Mouse (Mus musculus): ENCODE measurements around the gene Ermard. TPM values are rescaled to one million over a fixed set of nuclear protein-coding genes. Genes with fewer than 3 reads are reported as not detected.
"Not testable (repeated sequence)": the region's sequence is repeated elsewhere in the genome, so short reads cannot be mapped to it uniquely, and the experiment has no call there.

The Ermard gene
- polyA plus RNA-seq, 1 experiment from 2014 or later = 100.0 TPM

GRCm38 (mm10) chr17:15040455-15040854 lies 553 bp upstream of the Ermard start:
- H3K4me3 ChIP-seq; H3K36me3 ChIP-seq; H3K27me3 ChIP-seq (ENCODE audit: low read depth, poor library complexity, severe bottlenecking); DNase-seq (ENCODE audit: low spot score); H3K9me3 ChIP-seq (replicated peaks); H3K4me1 ChIP-seq; H3K27ac ChIP-seq: not testable (repeated sequence)
- no CpG with 5 or more reads among the region's 3 CpGs for WGBS

GRCm38 (mm10) chr17:15050338-15050737 lies 9.3 kb downstream of the Ermard start:
- WGBS = no CpG with 5 or more reads among the region's 1 CpGs
- not testable (repeated sequence) for H3K4me3 ChIP-seq; H3K27ac ChIP-seq; H3K36me3 ChIP-seq; H3K4me1 ChIP-seq; H3K27me3 ChIP-seq (ENCODE audit: low read depth, poor library complexity, severe bottlenecking); DNase-seq (ENCODE audit: low spot score); H3K9me3 ChIP-seq (replicated peaks)

- H3K27ac ChIP-seq; H3K4me1 ChIP-seq; H3K4me3 ChIP-seq; H3K27me3 ChIP-seq (ENCODE audit: low read depth, poor library complexity, severe bottlenecking); H3K9me3 ChIP-seq (replicated peaks); DNase-seq (ENCODE audit: low spot score): not testable (repeated sequence)
- 75% methylated on average over 1 of the region's 1 CpGs for WGBS
- H3K36me3 ChIP-seq = peaks cover 19% of the 10 kb centered on the region
Observed at GRCm38 (mm10) chr17:15052766-15053165, 11.8 kb downstream of the Ermard start.

GRCm38 (mm10) chr17:15053183-15053828 lies 12.3 kb downstream of the Ermard start:
- H3K27ac ChIP-seq; H3K4me1 ChIP-seq; H3K27me3 ChIP-seq (ENCODE audit: low read depth, poor library complexity, severe bottlenecking); H3K9me3 ChIP-seq (replicated peaks); H3K4me3 ChIP-seq; DNase-seq (ENCODE audit: low spot score): not testable (repeated sequence)
- WGBS = 93% methylated on average over 6 of the region's 8 CpGs
- H3K36me3 ChIP-seq = peaks cover 24% of the 10 kb centered on the region

- not testable (repeated sequence) for H3K4me1 ChIP-seq; DNase-seq (ENCODE audit: low spot score); H3K27me3 ChIP-seq (ENCODE audit: low read depth, poor library complexity, severe bottlenecking); H3K4me3 ChIP-seq; H3K9me3 ChIP-seq (replicated peaks); H3K27ac ChIP-seq
- peaks cover 29% of the 10 kb centered on the region for H3K36me3 ChIP-seq
- 93% methylated on average over 13 of the region's 13 CpGs for WGBS
Observed at GRCm38 (mm10) chr17:15053829-15054200, 12.8 kb downstream of the Ermard start.

GRCm38 (mm10) chr17:15055925-15056324 lies 14.9 kb downstream of the Ermard start:
- no peaks in the 10 kb centered on the region for H3K9me3 ChIP-seq (replicated peaks)
- H3K36me3 ChIP-seq = peaks cover 45% of the 10 kb centered on the region
- no peak overlapping the region for H3K27ac ChIP-seq
- DNase-seq (ENCODE audit: low spot score) = peak; percentile 18
- H3K4me3 ChIP-seq = no peak overlapping the region
- H3K27me3 ChIP-seq (ENCODE audit: low read depth, poor library complexity, severe bottlenecking) = no peaks in the 10 kb centered on the region
- WGBS = 90% methylated on average over 4 of the region's 4 CpGs
- H3K4me1 ChIP-seq = no peaks in the 10 kb centered on the region

- Histone ChIP-seq H3K27ac (no peak overlapping the region), H3K4me1 (no peaks in the 10 kb centered on the region), H3K9me3 (replicated peaks) (no peaks in the 10 kb centered on the region), H3K36me3 (peaks cover 66% of the 10 kb centered on the region), H3K4me3 (no peak overlapping the region), H3K27me3 (ENCODE audit: low read depth, poor library complexity, severe bottlenecking) (no peaks in the 10 kb centered on the region)
- DNase-seq (ENCODE audit: low spot score) = no peak
- 94% methylated on average over 5 of the region's 5 CpGs for whole genome bisulfite sequencing
Observed at GRCm38 (mm10) chr17:15058161-15058591, 17.2 kb downstream of the Ermard start.

- WGBS = 96% methylated on average over 14 of the region's 14 CpGs
- Histone ChIP-seq H3K4me3 (no peak overlapping the region), H3K27ac (no peak overlapping the region), H3K36me3 (peaks cover 69% of the 10 kb centered on the region), H3K4me1 (no peaks in the 10 kb centered on the region), H3K27me3 (ENCODE audit: low read depth, poor library complexity, severe bottlenecking) (no peaks in the 10 kb centered on the region), H3K9me3 (replicated peaks) (no peaks in the 10 kb centered on the region)
- DNase-seq (ENCODE audit: low spot score) = no peak
Observed at GRCm38 (mm10) chr17:15059646-15060045, 18.6 kb downstream of the Ermard start.

GRCm38 (mm10) chr17:15060356-15060755 lies 19.3 kb downstream of the Ermard start:
- Histone ChIP-seq H3K27ac (no peak overlapping the region), H3K4me3 (no peak overlapping the region), H3K9me3 (replicated peaks) (no peaks in the 10 kb centered on the region), H3K4me1 (no peaks in the 10 kb centered on the region), H3K36me3 (peaks cover 63% of the 10 kb centered on the region), H3K27me3 (ENCODE audit: low read depth, poor library complexity, severe bottlenecking) (no peaks in the 10 kb centered on the region)
- DNase-seq (ENCODE audit: low spot score) = no peak
- 90% methylated on average over 6 of the region's 6 CpGs for WGBS

- Histone ChIP-seq H3K36me3 (peaks cover 26% of the 10 kb centered on the region), H3K27me3 (ENCODE audit: low read depth, poor library complexity, severe bottlenecking) (no peaks in the 10 kb centered on the region), H3K4me1 (peaks cover 8% of the 10 kb centered on the region), H3K9me3 (replicated peaks) (no peaks in the 10 kb centered on the region), H3K4me3 (peak overlapping the region; percentile 18; the same call in 1 of the 2 replicates), H3K27ac (peak overlapping the region; percentile 68; the same call in 1 of the 2 replicates)
- WGBS = 40% methylated on average over 13 of the region's 13 CpGs
- DNase-seq (ENCODE audit: low spot score) = peak; percentile 80
Observed at GRCm38 (mm10) chr17:15065391-15066024, 24.5 kb downstream of the Ermard start.

GRCm38 (mm10) chr17:15066066-15066465 lies 25.1 kb downstream of the Ermard start:
- peaks cover 8% of the 10 kb centered on the region for H3K4me1 ChIP-seq
- 25% methylated on average over 6 of the region's 6 CpGs for WGBS
- peaks cover 23% of the 10 kb centered on the region for H3K36me3 ChIP-seq
- H3K27ac ChIP-seq = peak overlapping the region; percentile 68; the same call in 1 of the 2 replicates
- DNase-seq (ENCODE audit: low spot score) = peak; percentile 47
- H3K27me3 ChIP-seq (ENCODE audit: low read depth, poor library complexity, severe bottlenecking) = no peaks in the 10 kb centered on the region
- H3K9me3 ChIP-seq (replicated peaks) = no peaks in the 10 kb centered on the region
- H3K4me3 ChIP-seq = peak overlapping the region; percentile 18

GRCm38 (mm10) chr17:15066911-15067310 lies 25.9 kb downstream of the Ermard start:
- peaks cover 14% of the 10 kb centered on the region for H3K36me3 ChIP-seq
- no peak overlapping the region for H3K27ac ChIP-seq
- H3K4me1 ChIP-seq = peaks cover 8% of the 10 kb centered on the region
- DNase-seq (ENCODE audit: low spot score) = no peak
- H3K27me3 ChIP-seq (ENCODE audit: low read depth, poor library complexity, severe bottlenecking) = no peaks in the 10 kb centered on the region
- WGBS = 46% methylated on average over 1 of the region's 1 CpGs
- H3K9me3 ChIP-seq (replicated peaks) = no peaks in the 10 kb centered on the region
- H3K4me3 ChIP-seq = no peak overlapping the region

GRCm38 (mm10) chr17:15068040-15068792 lies 27.2 kb downstream of the Ermard start:
- Histone ChIP-seq H3K36me3 (0 out of 2 replicates have a peak, but pooled peaks cover 3% of the 10 kb centered on the region), H3K4me3 (no peak overlapping the region), H3K27me3 (ENCODE audit: low read depth, poor library complexity, severe bottlenecking) (no peaks in the 10 kb centered on the region), H3K4me1 (peaks cover 8% of the 10 kb centered on the region), H3K27ac (no peak overlapping the region), H3K9me3 (replicated peaks) (no peaks in the 10 kb centered on the region)
- WGBS = 68% methylated on average over 8 of the region's 8 CpGs
- DNase-seq (ENCODE audit: low spot score) = no peak
